Mouse (Mus musculus) c-Kit-negative CD71-positive TER-119-positive erythroid progenitor cells, embryonic 14.5 days (primary cell): ENCODE measurements around the gene Pcbp2.
A peak's percentile ranks its signal among the peaks of the same experiment; 100 is the strongest.

Experiments used
- DNase-seq: peaks from one replicate; pipeline ENCODE4 v3.0.0-alpha.2; 2013; ENCODE audit warnings: low read depth, low spot score

The Pcbp2 gene

GRCm38 (mm10) chr15:102470183-102470604, at the start of gene Pcbp2:
Gene Pcbp2 (plus strand): TSS chr15:102470539.
- peak; percentile 88 for DNase-seq

GRCm38 (mm10) chr15:102420986-102421385, 49.4 kb upstream of the Pcbp2 start:
- DNase-seq = no peak

GRCm38 (mm10) chr15:102421437-102421836, 48.9 kb upstream of the Pcbp2 start:
- peak; percentile 50 for DNase-seq

GRCm38 (mm10) chr15:102423602-102424240, 46.6 kb upstream of the Pcbp2 start:
- DNase-seq = no peak

GRCm38 (mm10) chr15:102424657-102425056, 45.7 kb upstream of the Pcbp2 start:
- DNase-seq = no peak

- DNase-seq = no peak
Observed at GRCm38 (mm10) chr15:102426963-102427362, 43.4 kb upstream of the Pcbp2 start.

GRCm38 (mm10) chr15:102432046-102432445, 38.3 kb upstream of the Pcbp2 start:
- DNase-seq = no peak

GRCm38 (mm10) chr15:102433173-102433572, 37.2 kb upstream of the Pcbp2 start:
- DNase-seq = no peak

- DNase-seq = peak; percentile 67
Observed at GRCm38 (mm10) chr15:102442490-102442889, 27.8 kb upstream of the Pcbp2 start.

GRCm38 (mm10) chr15:102445146-102445545, 25.2 kb upstream of the Pcbp2 start, which contains the start of gene Amhr2:
Gene Amhr2 (plus strand): TSS chr15:102445367.
- no peak for DNase-seq

GRCm38 (mm10) chr15:102446448-102446847, 23.9 kb upstream of the Pcbp2 start:
- DNase-seq = no peak

- no peak for DNase-seq
Observed at GRCm38 (mm10) chr15:102449366-102449765, 21.0 kb upstream of the Pcbp2 start.

- no peak for DNase-seq
Observed at GRCm38 (mm10) chr15:102450928-102451327, 19.4 kb upstream of the Pcbp2 start.

- DNase-seq = no peak
Observed at GRCm38 (mm10) chr15:102451666-102452430, 18.5 kb upstream of the Pcbp2 start.

- no peak for DNase-seq
Observed at GRCm38 (mm10) chr15:102455993-102456392, 14.3 kb upstream of the Pcbp2 start.

GRCm38 (mm10) chr15:102458050-102458736, 12.1 kb upstream of the Pcbp2 start:
- no peak for DNase-seq

- DNase-seq = peak; percentile 77
Observed at GRCm38 (mm10) chr15:102458904-102459317, 11.4 kb upstream of the Pcbp2 start, which contains the start of gene Prr13. Gene Prr13 (plus strand): TSS chr15:102459028.

GRCm38 (mm10) chr15:102459381-102459780, 11.0 kb upstream of the Pcbp2 start:
- DNase-seq = no peak

GRCm38 (mm10) chr15:102459847-102460246, 10.5 kb upstream of the Pcbp2 start:
- DNase-seq = peak; percentile 82

GRCm38 (mm10) chr15:102460409-102460808, 9.9 kb upstream of the Pcbp2 start:
- no peak for DNase-seq

- peak; percentile 66 for DNase-seq
Observed at GRCm38 (mm10) chr15:102460971-102461370, 9.4 kb upstream of the Pcbp2 start.

- no peak for DNase-seq
Observed at GRCm38 (mm10) chr15:102461430-102462075, 8.8 kb upstream of the Pcbp2 start.
